Mouse (Mus musculus) effector memory CD4-positive, alpha-beta T cell, adult 5 months (primary cell): Measurements from ENCODE around the gene Marveld3. TPM values are rescaled to one million over a fixed set of nuclear protein-coding genes. Genes with fewer than 3 reads are reported as not detected.

Source experiments
- polyA plus RNA-seq: library from polyadenylated mRNA; unstranded; fragments of 100-300 nt; shearing (Covaris generic); gene quantifications from one replicate; pipeline ENCODE4 v1.2.1, GENCODE M21; 2017

The Marveld3 gene
- polyA plus RNA-seq = not detected

GRCm38 (mm10) chr8:109961693-109962367 lies at the start of gene Marveld3:
Marveld3 (minus strand) TSS chr8:109962203.

GRCm38 (mm10) chr8:109990224-109990623 lies 28.2 kb upstream of the Marveld3 start, which contains the start of gene Tat:
Tat (plus strand) TSS chr8:109990437.

Other genes with a start within 250 kb of the Marveld3 start
- 5.4 TPM for gene Atxn1l, start 224.5 kb downstream of the Marveld3 start, polyA plus RNA-seq
- 54.3 TPM for gene Ap1g1, start 183.6 kb downstream of the Marveld3 start, polyA plus RNA-seq
- 0.86 TPM for gene Phlpp2, start 93.7 kb downstream of the Marveld3 start, polyA plus RNA-seq
- not detected for gene Tat, start 28.2 kb upstream of the Marveld3 start, polyA plus RNA-seq
- not detected for gene Chst4, start 77.5 kb upstream of the Marveld3 start, polyA plus RNA-seq
- gene Zfp612, start 117.5 kb upstream of the Marveld3 start, polyA plus RNA-seq = 1.5 TPM
- not detected for gene Gm21964, start 139.0 kb upstream of the Marveld3 start, polyA plus RNA-seq
- not detected for gene Gm17720, start 140.6 kb upstream of the Marveld3 start, polyA plus RNA-seq
- not detected for gene Calb2, start 206.0 kb upstream of the Marveld3 start, polyA plus RNA-seq